Mouse (Mus musculus) v-Abl transformed pro-B cells (cell line): ENCODE results near the gene Idh3g.
"Not testable (repeated sequence)": the region's sequence is repeated elsewhere in the genome, so short reads cannot be mapped to it uniquely, and the experiment has no call there.

Experiments
- in situ Hi-C, 2 experiments: fragments of 400-800 bp; cut with MboI; formaldehyde crosslinking; loops; one replicate each; pipeline ENCODE4 v1.15.1; 2025; ENCODE audit not compliant: unreplicated experiment in 2 of 2

Gene Idh3g

GRCm38 (mm10) chrX:73765311-73765710 lies 21.4 kb downstream of the Idh3g start:
- in situ Hi-C loops, result no loop called here

- in situ Hi-C loops, result no loop called here
Measured at GRCm38 (mm10) chrX:73758611-73759290, 27.9 kb downstream of the Idh3g start.

GRCm38 (mm10) chrX:73756334-73757140 lies 30.2 kb downstream of the Idh3g start, which contains the start of gene Plxnb3:
Plxnb3 (plus strand) TSS chrX:73757090.
- in situ Hi-C loops, result no loop called here

GRCm38 (mm10) chrX:73748977-73749376 lies 37.7 kb downstream of the Idh3g start:
- in situ Hi-C loops, result no loop called here

GRCm38 (mm10) chrX:73744774-73745481 lies 41.8 kb downstream of the Idh3g start:
- in situ Hi-C loops, result no loop called here

GRCm38 (mm10) chrX:73739841-73740240 lies 46.9 kb downstream of the Idh3g start:
- in situ Hi-C loops, result not testable (repeated sequence)

- in situ Hi-C loops, result no loop called here
Measured at GRCm38 (mm10) chrX:73739151-73739550, 47.5 kb downstream of the Idh3g start.

- in situ Hi-C loops, result no loop called here
Measured at GRCm38 (mm10) chrX:73738155-73738554, 48.5 kb downstream of the Idh3g start.

GRCm38 (mm10) chrX:73730908-73731307 lies 55.8 kb downstream of the Idh3g start:
- in situ Hi-C loops, result no loop called here
